Mouse (Mus musculus) ES-Bruce4 (cell line): ENCODE measurements at regions not wholly inside any gene's neighbourhood (a gene's known extent, or its start where the extent isn't known, plus 50 kb on each side); places are given as distances from the start of the nearest gene placed in this dataset.

Experiments
- H3K27ac ChIP-seq: 2 replicates; pipeline ENCODE4 v1.5.1; 2012; ENCODE audit warnings: low read length, inconsistent platforms; ENCODE audit not compliant: insufficient read depth
- H3K27me3 ChIP-seq: 2 replicates; pipeline ENCODE4 v1.6.1; 2012; ENCODE audit warnings: mild to moderate bottlenecking, low read length, inconsistent platforms; ENCODE audit not compliant: control insufficient read depth, poor library complexity, insufficient read depth, severe bottlenecking
- H3K36me3 ChIP-seq: 2 replicates; pipeline ENCODE4 v1.6.1; 2012; ENCODE audit warnings: inconsistent platforms, mild to moderate bottlenecking, low read length, moderate library complexity; ENCODE audit not compliant: control insufficient read depth, poor library complexity, insufficient read depth, severe bottlenecking
- H3K4me1 ChIP-seq: one replicate; pipeline ENCODE4 v1.8.1; 2011; ENCODE audit warnings: low read length; ENCODE audit not compliant: control insufficient read depth, insufficient read depth
- H3K4me3 ChIP-seq: 2 replicates; pipeline ENCODE4 v1.5.1; 2011; ENCODE audit warnings: low read depth, mild to moderate bottlenecking, low read length
- H3K9ac ChIP-seq: 2 replicates; pipeline ENCODE4 v1.6.1; 2012; ENCODE audit warnings: low read depth, mild to moderate bottlenecking, inconsistent platforms; ENCODE audit not compliant: poor library complexity, severe bottlenecking
- H3K9me3 ChIP-seq: replicated peaks from 2 replicates; pipeline ENCODE4 v1.6.1; 2012; ENCODE audit warnings: mild to moderate bottlenecking, low read length, inconsistent platforms; ENCODE audit not compliant: control insufficient read depth, poor library complexity, insufficient read depth, severe bottlenecking
- CTCF ChIP-seq: IDR thresholded peaks from one replicate; pipeline ENCODE4 v1.8.1; 2011; ENCODE audit warnings: low read depth, low read length
- EP300 ChIP-seq: IDR thresholded peaks from 2 replicates; pipeline ENCODE4 v1.6.1; 2011; ENCODE audit warnings: low read depth, low read length; ENCODE audit not compliant: insufficient read depth
- POLR2A ChIP-seq: IDR thresholded peaks from one replicate; pipeline ENCODE4 v1.8.1; 2011; ENCODE audit warnings: low read length; ENCODE audit not compliant: insufficient read depth

- H3K9me3 ChIP-seq, result no peaks in the 10 kb centered on the region
- H3K27ac ChIP-seq, result no peak overlapping the region
- H3K27me3 ChIP-seq, result no peaks in the 10 kb centered on the region
- no peak overlapping the region for H3K9ac ChIP-seq
- H3K36me3 ChIP-seq, result no peaks in the 10 kb centered on the region
- peaks cover 3% of the 10 kb centered on the region for H3K4me1 ChIP-seq
- H3K4me3 ChIP-seq, result no peak overlapping the region
- TF ChIP-seq POLR2A (no peak), CTCF (no peak), EP300 (no peak)
Observed at GRCm38 (mm10) chr12:79883651-79884050, 229.2 kb downstream of the Zfp36l1 start.

DNA sequence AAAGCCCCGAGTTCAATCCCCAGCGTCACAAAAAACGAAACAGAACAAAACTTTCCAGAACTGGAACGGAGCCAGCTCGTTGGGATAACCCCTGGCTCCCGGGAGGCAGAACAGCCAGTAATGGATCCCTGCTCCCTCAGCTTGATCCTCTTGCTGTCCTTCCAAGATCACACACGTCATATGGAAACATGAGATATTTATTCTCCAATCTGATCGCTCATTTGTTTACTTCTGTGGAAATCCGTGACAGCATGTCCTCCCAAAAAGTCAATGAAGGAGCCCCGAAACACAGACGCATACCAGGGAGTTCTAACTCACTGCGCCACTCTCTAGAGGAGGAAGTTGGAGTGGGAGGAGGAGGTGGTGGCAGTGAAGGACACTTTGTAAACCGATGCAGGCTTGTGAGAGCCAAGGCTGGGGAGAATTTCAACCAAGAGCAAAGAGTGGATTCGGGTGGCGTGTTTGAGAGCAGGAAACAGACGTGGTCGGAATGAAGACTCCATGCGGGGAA is 232.0 kb downstream of the Zfp36l1 start:
- Histone ChIP-seq H3K4me3 (no peak overlapping the region), H3K9ac (no peak overlapping the region), H3K27ac (no peak overlapping the region), H3K9me3 (no peaks in the 10 kb centered on the region), H3K36me3 (no peaks in the 10 kb centered on the region), H3K27me3 (no peaks in the 10 kb centered on the region), H3K4me1 (peaks cover 3% of the 10 kb centered on the region)
- no peak for TF ChIP-seq POLR2A
- TF ChIP-seq EP300, result no peak
- TF ChIP-seq CTCF, result no peak

DNA sequence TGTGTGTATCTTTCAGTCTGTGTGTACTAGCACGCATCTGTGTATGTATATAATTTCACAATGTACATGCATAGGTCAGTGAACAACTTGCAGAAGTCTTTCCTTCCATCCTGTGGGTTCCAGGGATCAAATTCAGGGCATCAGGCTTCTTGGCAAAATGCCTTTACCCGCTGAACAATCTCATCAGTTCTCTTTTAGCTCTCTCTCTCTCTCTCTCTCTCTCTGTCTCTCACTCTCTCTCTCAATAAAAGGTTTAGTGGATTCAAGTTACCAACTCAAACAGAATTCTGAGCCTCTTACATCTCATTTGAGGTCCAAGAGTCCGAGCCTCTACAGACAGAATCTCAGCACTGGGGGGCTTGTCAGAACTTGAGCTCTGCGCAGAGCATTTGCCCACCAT is 232.5 kb downstream of the Zfp36l1 start:
- Histone ChIP-seq H3K36me3 (no peaks in the 10 kb centered on the region), H3K9ac (no peak overlapping the region), H3K4me3 (no peak overlapping the region), H3K27me3 (no peaks in the 10 kb centered on the region), H3K27ac (no peak overlapping the region), H3K4me1 (peaks cover 3% of the 10 kb centered on the region), H3K9me3 (no peaks in the 10 kb centered on the region)
- TF ChIP-seq CTCF (no peak), EP300 (no peak), POLR2A (no peak)

GRCm38 (mm10) chr12:79879918-79880273 is 232.9 kb downstream of the Zfp36l1 start:
- Histone ChIP-seq H3K9me3 (no peaks in the 10 kb centered on the region), H3K4me1 (peaks cover 3% of the 10 kb centered on the region), H3K9ac (no peak overlapping the region), H3K27ac (no peak overlapping the region), H3K36me3 (no peaks in the 10 kb centered on the region), H3K4me3 (no peak overlapping the region), H3K27me3 (no peaks in the 10 kb centered on the region)
- TF ChIP-seq POLR2A, result no peak
- TF ChIP-seq EP300, result no peak

DNA sequence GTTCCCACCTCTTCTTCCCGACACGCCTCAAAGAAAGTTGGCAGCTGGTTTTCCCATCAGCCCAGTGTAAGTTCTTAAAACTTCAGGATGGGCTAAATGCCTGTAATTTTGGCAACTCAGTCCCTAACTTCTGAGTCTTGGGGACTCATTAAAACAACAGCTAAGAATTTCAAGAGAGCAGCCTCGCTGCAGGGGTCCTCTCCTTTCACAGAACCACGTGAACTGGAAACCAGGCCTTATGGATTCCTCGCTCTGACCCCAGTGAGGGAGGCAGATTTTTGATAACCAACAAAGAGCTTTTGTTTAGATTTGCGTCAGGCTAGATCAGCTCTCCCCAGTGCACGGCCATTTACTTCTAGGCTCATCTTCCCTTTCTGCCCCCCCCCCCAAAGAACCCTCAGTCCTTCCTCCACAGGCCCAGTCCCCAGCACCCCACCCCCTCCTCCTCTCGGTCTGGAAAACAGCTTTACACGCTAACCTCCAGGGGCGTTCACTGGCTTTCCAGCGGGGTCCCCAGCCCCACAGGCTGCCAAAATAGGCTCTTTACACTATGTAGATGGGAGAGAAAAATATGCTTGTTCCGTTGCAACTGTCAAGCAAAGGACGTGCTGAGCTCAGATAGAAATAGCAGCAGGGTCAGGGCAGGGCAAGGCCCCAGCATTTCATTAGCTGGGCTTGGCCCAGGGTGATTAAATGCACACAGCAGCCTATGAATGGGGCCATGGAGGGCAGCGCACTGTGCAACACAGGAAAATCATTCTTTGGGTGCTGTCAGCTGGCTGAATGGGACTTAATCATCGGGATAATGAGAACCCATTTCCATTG is 233.5 kb downstream of the Zfp36l1 start:
- Histone ChIP-seq H3K27me3 (no peaks in the 10 kb centered on the region), H3K9me3 (no peaks in the 10 kb centered on the region), H3K27ac (no peak overlapping the region), H3K4me3 (no peak overlapping the region), H3K9ac (no peak overlapping the region), H3K4me1 (peaks cover 3% of the 10 kb centered on the region), H3K36me3 (no peaks in the 10 kb centered on the region)
- TF ChIP-seq EP300 (no peak), POLR2A (no peak), CTCF (no peak)

- no peaks in the 10 kb centered on the region for H3K27me3 ChIP-seq
- no peak overlapping the region for H3K4me3 ChIP-seq
- TF ChIP-seq POLR2A (no peak), EP300 (no peak)
- no peak overlapping the region for H3K27ac ChIP-seq
- H3K9ac ChIP-seq, result no peak overlapping the region
- no peaks in the 10 kb centered on the region for H3K36me3 ChIP-seq
- no peaks in the 10 kb centered on the region for H3K9me3 ChIP-seq
- H3K4me1 ChIP-seq, result peaks cover 3% of the 10 kb centered on the region
Observed at GRCm38 (mm10) chr12:79878766-79879092, 234.1 kb downstream of the Zfp36l1 start.
